Comparison of ENCODE assay signal across 8 mouse cellular contexts in the genomic region with DNA sequence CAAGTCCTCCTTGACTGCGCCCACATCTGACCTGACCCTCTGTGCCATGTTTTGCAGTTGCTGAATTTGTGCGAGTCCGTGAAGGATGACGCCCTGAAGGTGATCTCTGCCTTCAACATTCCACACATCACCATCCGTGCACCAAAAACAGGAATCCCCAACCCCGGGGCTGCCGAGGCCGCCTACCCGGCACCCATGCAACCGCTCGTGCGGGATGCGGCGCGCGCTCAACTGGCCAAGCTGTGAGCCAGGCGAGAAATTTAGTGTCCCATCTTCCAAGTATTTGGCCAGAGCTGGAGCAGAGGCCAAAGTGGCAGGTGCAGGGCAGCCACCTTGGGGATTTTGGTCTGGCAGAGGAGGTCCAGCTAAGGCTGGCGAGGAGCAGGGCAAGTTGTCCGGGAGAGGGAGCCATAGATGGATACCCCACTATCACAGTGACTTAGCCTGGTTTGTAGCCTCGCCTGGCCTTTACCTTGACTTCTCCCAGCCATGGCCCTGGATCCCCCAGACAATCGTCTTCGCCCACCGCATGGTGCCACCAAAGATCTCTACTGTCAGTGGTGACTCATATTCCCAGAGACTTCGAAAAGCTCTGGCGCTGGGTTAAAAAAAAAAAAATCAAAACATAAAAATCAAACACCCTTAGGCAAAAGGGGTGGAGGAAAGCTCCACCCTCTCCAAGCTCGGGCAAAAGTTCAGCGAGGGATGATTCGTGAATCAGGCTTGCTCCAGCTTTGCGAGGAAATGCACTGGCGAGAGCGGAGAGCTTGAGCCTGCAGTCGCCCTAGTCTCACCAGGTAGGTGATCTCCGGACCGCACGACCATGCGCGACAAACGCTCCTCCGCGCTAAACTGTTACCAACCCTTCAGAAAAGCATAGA. TPM values are rescaled to one million over a fixed set of nuclear protein-coding genes. Genes with fewer than 3 reads are reported as not detected.
DNase-seq lines count a peak whose midpoint lies in the region; ATAC-seq and TF ChIP-seq lines count a peak whose summit lies in the region.

No protein-coding gene starts in this region.

- H3K9ac ChIP-seq in heart, embryonic 13.5 days, result peak overlapping the region; percentile 80
- no peak overlapping the region for H3K9ac ChIP-seq in kidney, postnatal 0 days (ENCODE audit: low read depth, low read length)

- H3K27ac ChIP-seq in heart, embryonic 13.5 days (replicated peaks), result no peak overlapping the region
- no peak overlapping the region for H3K27ac ChIP-seq in kidney, postnatal 0 days

- H3K36me3 ChIP-seq in heart, embryonic 13.5 days, result no peaks in the 10 kb centered on the region
- H3K36me3 ChIP-seq in kidney, postnatal 0 days (ENCODE audit: insufficient read depth, low read length), result no peaks in the 10 kb centered on the region

- no peak for ATAC-seq in heart, embryonic 13.5 days (ENCODE audit: extremely low read depth, insufficient number of reproducible peaks, low FRiP score, low TSS enrichment)
- ATAC-seq in kidney, postnatal 0 days (replicated peaks; ENCODE audit: low FRiP score, low read depth), result no peak
- no peak for ATAC-seq in granulocyte monocyte progenitor cell, adult 5-6 weeks (replicated peaks; ENCODE audit: poor library complexity, severe bottlenecking)

- peak; percentile 6 for DNase-seq in right cerebral cortex, adult 18-20 months
- no peak for DNase-seq in right cerebral cortex, postnatal 14 days
- DNase-seq in embryo, embryonic 10 days (ENCODE audit: low spot score), result peak; percentile 62
- peak; percentile 42 for DNase-seq in kidney, postnatal 0 days (ENCODE audit: low spot score)
- DNase-seq in lung, postnatal 36 days, result peak; percentile 54
- peak; percentile 55 for DNase-seq in testis, postnatal 10 days (ENCODE audit: low spot score)

- no peaks in the 10 kb centered on the region for H3K9me3 ChIP-seq in heart, embryonic 13.5 days
- H3K9me3 ChIP-seq in kidney, postnatal 0 days (replicated peaks; ENCODE audit: low read length), result no peaks in the 10 kb centered on the region

- H3K27me3 ChIP-seq in heart, embryonic 13.5 days (replicated peaks), result peaks cover 46% of the 10 kb centered on the region
- H3K27me3 ChIP-seq in kidney, postnatal 0 days (ENCODE audit: insufficient read depth, low read length), result peaks cover 9% of the 10 kb centered on the region; the same call in 1 of the 2 replicates

- peak overlapping the region; percentile 99 for H3K4me2 ChIP-seq in heart, embryonic 13.5 days
- H3K4me2 ChIP-seq in kidney, postnatal 0 days (ENCODE audit: low read length), result peak overlapping the region; percentile 99

- H3K4me1 ChIP-seq in heart, embryonic 13.5 days, result peaks cover 30% of the 10 kb centered on the region
- H3K4me1 ChIP-seq in kidney, postnatal 0 days (replicated peaks; ENCODE audit: insufficient read depth, low read length), result peaks cover 30% of the 10 kb centered on the region

- 2% methylated on average over 40 of the region's 40 CpGs for WGBS in heart, embryonic 13.5 days
- 4% methylated on average over 40 of the region's 40 CpGs for WGBS in kidney, postnatal 0 days

- H3K4me3 ChIP-seq in heart, embryonic 13.5 days, result peak overlapping the region; percentile 81
- peak overlapping the region; percentile 17 for H3K4me3 ChIP-seq in kidney, postnatal 0 days (replicated peaks; ENCODE audit: low read depth, low read length)

- peak; percentile 53 for TF ChIP-seq CTCF in kidney, postnatal 0 days (IDR thresholded peaks at IDR 0.05; ENCODE audit: low read depth)

RNA-seq across cellular contexts. Expression of a gene that starts 2.7 kb away (rescaled TPM):
- polyA plus RNA-seq in heart, embryonic 13.5 days (2015; fragmentation: Nextera tagmentation; extraction: Ambion mirVana), result 13.5 and 15.4 TPM in 2 replicates
- 15.7 and 16.5 TPM in 2 replicates for polyA plus RNA-seq in kidney, postnatal 0 days (2015; fragmentation: Nextera tagmentation; extraction: Ambion mirVana)
- total RNA-seq in granulocyte monocyte progenitor cell, adult 5-6 weeks (2014; fragmentation: Nextera tagmentation), result 13.1 and 14.4 TPM in 2 replicates
- total RNA-seq in granulocyte monocyte progenitor cell, adult 5-6 weeks (2017), result 12.1 and 13.4 TPM in 2 replicates
